Mouse (Mus musculus) urinary bladder, adult 2 months (tissue): ENCODE results near the gene Trim23. TPM values are rescaled to one million over a fixed set of nuclear protein-coding genes. Genes with fewer than 3 reads are reported as not detected.
"Not testable (repeated sequence)": the region's sequence is repeated elsewhere in the genome, so short reads cannot be mapped to it uniquely, and the experiment has no call there.

Experiments used
- DNase-seq: peaks from one replicate; pipeline ENCODE4 v3.0.0; 2022; ENCODE audit warnings: low spot score
- polyA plus RNA-seq: library from polyadenylated mRNA; depleted of rRNA; stranded (reverse); fragments of >200 nt; gene quantifications from 2 replicates; pipeline ENCODE4 v1.2.3, GENCODE M21; 2012; rRNA removed

The Trim23 gene
- polyA plus RNA-seq = 15.7 and 17.0 TPM in 2 replicates

GRCm38 (mm10) chr13:104178650-104179121, at the start of gene Trim23:
TSS of gene Trim23 (plus strand) at chr13:104178797.
- DNase-seq = peak; percentile 81

DNA sequence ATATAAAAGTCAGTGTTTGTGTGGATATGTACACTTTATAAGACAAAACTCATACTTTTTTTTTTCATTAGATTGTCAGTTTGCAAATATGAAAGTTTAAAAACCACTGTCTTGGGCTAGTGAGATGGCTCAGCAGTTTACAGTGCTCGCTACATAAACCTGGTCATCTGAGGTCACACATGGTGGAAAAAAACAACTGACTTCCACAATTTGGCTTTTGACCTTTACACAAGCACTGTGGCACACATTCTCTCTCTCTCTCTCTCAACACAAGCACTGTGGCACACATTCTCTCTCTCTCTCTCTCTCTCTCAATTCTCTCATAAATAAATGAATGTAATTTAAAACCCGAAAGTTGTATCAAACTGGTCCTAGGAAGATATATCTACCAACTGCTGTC, 46.0 kb upstream of the Trim23 start:
- no peak for DNase-seq

- no peak for DNase-seq
These were observed 44.0 kb upstream of the Trim23 start for GRCm38 (mm10) chr13:104134510-104135085.

GRCm38 (mm10) chr13:104139369-104140209, 39.0 kb upstream of the Trim23 start:
- peak; percentile 42 for DNase-seq

- no peak for DNase-seq
These were observed 33.7 kb upstream of the Trim23 start for GRCm38 (mm10) chr13:104144871-104145270.

GRCm38 (mm10) chr13:104145646-104146045, 33.0 kb upstream of the Trim23 start:
- no peak for DNase-seq

DNA sequence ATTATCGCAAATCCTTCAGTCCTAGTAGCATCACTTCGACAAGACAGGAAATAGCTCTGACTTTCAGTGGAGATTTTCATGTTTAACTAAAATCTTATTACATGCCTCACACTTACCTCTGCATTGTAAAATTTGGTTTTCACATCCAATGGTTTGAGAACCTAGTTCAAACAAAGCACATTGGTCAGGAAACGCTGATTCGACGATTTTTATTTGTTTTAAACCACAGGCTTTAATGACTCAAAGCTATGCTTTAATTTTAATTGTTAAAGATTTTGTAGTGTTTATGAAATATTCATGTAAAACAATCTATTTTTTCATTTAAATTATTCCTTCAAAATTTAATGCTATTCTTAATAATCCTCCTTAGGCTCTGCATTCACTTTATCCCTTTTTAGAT, 24.4 kb upstream of the Trim23 start:
- no peak for DNase-seq

GRCm38 (mm10) chr13:104155106-104155505, 23.5 kb upstream of the Trim23 start:
- no peak for DNase-seq

DNA sequence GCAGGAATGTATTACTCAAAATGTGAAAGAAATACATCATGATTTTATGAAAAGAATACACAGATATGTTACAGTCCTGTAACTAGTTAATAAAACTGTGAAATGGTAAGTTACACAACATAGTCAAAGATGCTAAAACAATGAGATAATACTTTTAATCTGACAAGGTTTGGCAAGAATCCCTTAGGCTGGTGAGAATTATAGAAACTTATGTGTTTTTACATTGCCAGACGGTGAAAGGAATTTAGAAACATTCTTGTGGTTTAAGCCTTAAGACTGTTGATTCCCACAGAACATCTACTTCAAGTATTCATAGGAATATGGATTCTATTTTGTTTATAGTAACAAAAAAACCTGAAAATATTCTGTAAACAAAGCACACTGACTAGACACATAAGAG, 22.9 kb upstream of the Trim23 start:
- DNase-seq = no peak

- no peak for DNase-seq
These were observed 6.9 kb upstream of the Trim23 start for GRCm38 (mm10) chr13:104171711-104172110.

DNA sequence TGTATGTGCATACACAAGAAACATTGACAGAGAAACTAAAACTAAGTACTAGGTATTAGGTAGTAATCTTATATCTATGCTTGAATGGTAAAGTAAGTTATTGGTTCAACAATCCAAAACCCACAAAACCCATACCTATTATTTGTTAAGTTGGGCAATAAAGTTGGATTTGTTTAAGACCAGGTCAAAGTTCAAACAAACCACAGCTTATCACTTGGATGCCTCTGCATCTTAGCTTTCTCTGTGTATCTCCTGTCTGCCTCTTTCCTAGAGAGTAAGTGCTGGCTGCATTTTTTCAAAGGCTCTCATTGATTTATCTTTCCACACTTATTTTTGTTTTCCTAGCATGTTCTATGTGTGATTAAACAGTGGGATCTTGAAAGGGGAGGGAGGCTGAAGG, 6.1 kb upstream of the Trim23 start:
- DNase-seq = no peak

- no peak for DNase-seq
These were observed 1.7 kb upstream of the Trim23 start for GRCm38 (mm10) chr13:104176874-104177273.

DNA sequence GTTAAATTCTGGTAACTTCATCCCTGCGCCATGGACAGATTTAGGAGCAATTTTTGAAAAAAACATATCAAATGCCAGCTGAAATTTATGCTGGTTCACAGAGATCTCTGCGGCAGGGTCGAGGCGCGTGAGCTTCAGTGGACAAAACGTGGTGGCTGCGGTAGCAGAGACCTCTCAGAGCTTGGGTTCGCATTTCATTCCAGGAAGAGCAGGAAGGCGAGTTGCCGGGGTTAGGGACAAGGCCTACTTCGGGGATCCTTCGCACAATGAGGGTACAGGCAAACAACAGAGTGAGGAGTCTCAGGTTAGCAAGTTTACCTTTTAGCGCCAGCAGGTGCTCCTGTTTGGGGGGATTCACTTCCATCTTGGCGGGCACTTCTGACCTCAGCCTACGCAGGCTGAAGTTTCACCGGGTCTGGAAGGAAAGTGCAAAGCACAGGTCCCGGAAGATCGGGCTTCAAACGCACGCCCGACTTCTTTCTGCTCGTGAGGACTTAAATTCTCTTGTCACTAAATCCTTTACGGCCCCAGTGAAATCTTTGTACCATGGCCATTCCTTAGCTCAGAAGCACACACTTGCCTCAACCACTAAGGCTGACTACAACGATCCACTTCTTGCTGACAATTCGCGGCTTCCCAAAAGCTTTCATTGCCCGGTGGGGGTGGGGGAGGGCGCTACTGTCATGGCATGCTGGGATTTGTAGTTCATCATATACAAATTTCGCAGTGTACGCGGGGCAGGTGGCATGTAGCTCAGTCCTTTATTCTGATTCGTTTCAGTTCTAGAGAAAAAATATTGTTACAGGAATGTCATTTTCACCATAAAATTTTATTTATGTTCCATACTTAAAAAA, 574 bp upstream of the Trim23 start, which contains the start of gene Trappc13:
Trappc13 (minus strand) TSS at position 674 of the 854 bp plus-strand sequence.
- peak; percentile 62 for DNase-seq

- no peak for DNase-seq
These were observed 735 bp downstream of the Trim23 start for GRCm38 (mm10) chr13:104179176-104179888.

DNA sequence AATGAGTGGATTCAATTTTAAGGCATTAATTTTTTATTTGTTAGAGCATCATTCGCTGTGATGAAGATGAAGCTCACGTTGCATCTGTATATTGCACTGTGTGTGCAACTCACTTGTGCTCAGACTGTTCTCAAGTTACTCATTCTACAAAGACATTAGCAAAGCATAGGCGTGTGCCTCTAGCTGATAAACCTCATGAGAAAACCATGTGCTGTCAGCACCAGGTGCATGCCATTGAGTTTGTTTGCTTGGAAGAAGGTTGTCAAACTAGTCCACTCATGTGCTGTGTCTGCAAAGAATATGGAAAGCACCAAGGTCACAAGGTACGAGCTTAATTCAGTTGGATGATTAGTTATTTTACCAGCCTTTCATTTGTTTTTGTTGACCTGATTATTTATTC, 8.8 kb downstream of the Trim23 start:
- DNase-seq = no peak

DNA sequence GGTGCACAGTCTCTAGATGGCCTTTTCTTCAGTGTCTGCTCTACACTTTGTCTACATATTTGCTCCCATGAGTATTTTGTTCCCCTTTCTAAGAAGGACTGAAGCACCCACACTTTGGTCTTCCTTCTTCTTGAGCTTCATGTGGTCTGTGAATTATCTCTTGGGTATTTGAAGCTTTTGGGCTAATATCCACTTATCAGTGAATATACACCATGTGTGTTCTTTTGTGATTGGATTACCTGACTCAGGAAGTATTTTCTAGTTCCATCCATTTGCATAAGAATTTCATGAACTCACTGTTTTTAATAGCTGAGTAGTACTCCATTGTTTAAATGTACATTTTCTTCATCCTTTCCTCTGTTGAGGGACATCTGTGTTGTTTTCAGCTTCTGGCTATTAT, 17.3 kb downstream of the Trim23 start:
- not testable (repeated sequence) for DNase-seq

GRCm38 (mm10) chr13:104204313-104204712, 25.7 kb downstream of the Trim23 start:
- DNase-seq = no peak

DNA sequence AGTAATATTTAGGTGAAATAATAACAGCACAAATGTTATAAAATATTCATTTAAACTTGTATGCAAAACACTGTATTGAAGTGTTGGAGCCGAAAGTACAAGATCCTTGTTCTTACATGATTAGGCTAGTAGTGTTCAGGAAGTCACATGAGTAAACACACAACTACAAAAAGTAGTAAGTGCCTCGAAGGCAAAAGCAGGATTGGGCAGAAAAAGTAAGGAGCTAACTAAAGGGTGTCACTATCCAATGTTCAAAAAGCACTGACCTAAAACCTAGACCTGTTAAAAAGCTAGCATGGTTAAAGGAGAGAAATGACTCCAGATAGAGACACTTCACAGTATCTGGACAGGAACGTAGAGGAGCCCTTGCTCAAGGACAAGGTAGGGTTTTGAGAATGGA, 48.9 kb downstream of the Trim23 start:
- no peak for DNase-seq

DNA sequence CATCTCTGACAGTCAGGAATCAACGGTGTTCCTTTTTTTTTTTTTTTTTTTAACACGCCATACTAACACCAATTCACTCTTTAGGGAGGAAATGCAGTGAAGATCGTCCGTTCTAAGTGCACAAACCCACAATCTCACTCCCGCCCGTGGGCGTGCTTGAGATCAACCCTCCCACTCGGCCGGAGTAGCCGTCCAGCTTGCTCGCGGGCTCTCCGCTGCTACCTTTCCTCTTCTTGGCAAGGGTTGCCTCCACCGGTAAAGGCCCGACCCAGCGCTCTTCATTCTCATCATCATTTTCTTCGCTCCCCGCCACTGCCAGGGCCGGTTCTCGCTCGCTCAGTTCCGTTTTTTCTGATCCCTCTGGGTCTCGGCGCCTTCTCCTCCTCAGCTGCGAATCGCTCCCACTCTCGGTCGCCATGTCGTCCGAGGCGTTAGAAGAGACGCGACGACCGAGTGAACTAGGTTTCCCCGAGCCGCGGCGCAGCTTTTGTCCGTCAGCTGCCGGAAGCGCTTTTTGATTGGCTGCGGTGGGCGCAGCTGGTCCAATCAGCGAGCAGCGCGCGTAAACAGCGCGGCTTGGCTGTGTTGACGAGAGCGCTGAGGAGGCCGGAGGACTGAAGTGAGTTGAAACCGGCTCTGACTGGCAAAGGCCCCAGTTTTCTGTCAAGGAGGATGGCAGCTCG, 49.9 kb downstream of the Trim23 start, which contains the start of the genes Cenpk and Ppwd1:
Cenpk (plus strand) TSS at position 228 of the 683 bp plus-strand sequence.
Ppwd1 (minus strand) TSS at position 460 of the 683 bp plus-strand sequence.
- DNase-seq = peak; percentile 97

GRCm38 (mm10) chr13:104229181-104229580, 50.6 kb downstream of the Trim23 start:
- no peak for DNase-seq
